12 mouse cellular contexts compared by ENCODE assay signal in the genomic region with DNA sequence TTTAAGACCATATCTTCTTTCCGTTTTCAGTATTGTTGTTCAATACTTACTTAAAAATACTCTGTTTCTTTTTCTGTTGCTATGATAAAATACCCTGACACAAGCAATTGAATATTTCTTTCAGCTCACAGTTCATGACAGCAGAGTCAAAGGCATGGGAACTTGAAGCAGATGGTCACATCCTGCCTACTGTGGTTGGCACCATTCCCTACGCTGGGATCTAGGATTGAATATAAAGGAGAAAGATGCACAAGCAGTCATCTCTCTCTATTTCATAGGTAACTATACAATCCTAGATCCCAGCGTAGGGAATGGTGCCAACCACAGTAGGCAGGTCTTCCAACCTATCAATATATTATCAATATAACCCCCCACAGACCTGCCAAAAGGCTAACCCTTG.
"Had no signal": no experiment of that assay in that cellular context is flagged by ENCODE, and none has a peak within 500 bp of the region (broad histone marks: within the 10 kb centered on the region; RNA-seq: fewer than 3 reads in every experiment).

No protein-coding gene starts in this region.

- H3K9me3 ChIP-seq: kidney, embryonic 15.5 days had no signal

- H3K27me3 ChIP-seq: kidney, embryonic 15.5 days; midbrain, embryonic 13.5 days had no signal

- H3K9ac ChIP-seq: kidney, embryonic 15.5 days; liver, embryonic 14.5 days; liver, postnatal 0 days; lung, embryonic 14.5 days; midbrain, embryonic 13.5 days had no signal

- H3K36me3 ChIP-seq: midbrain, embryonic 13.5 days had no signal

- H3K27ac ChIP-seq: left cerebral cortex, adult 2 months; liver, embryonic 14.5 days; midbrain, embryonic 13.5 days had no signal

- DNase-seq: kidney, postnatal 14 days; kidney, postnatal 4 days; layer of hippocampus, postnatal 36 days; liver, postnatal 0 days; lung, embryonic 14.5 days; thymus, adult 18-20 months; thymus, postnatal 36 days had no signal

- H3K4me3 ChIP-seq: kidney, embryonic 15.5 days; left cerebral cortex, adult 2 months; midbrain, embryonic 13.5 days had no signal

- ATAC-seq: liver, postnatal 0 days; lung, postnatal 0 days; midbrain, embryonic 13.5 days had no signal
